Mouse (Mus musculus): ENCODE measurements around the gene Folr2. TPM values are rescaled to one million over a fixed set of nuclear protein-coding genes. Genes with fewer than 3 reads are reported as not detected.
A peak's percentile ranks its signal among the peaks of the same experiment; 100 is the strongest.

Gene Folr2
- polyA plus RNA-seq, 1 experiment from 2014 or later = 0.33 TPM

- Histone ChIP-seq H3K27me3 (ENCODE audit: control insufficient read depth, insufficient read depth, low read length) (no peaks in the 10 kb centered on the region), H3K4me1 (ENCODE audit: control insufficient read depth, insufficient read depth, low read length) (peaks cover 11% of the 10 kb centered on the region), H3K4me2 (ENCODE audit: low read depth, severe bottlenecking) (peak overlapping the region; percentile 49), H3K36me3 (ENCODE audit: control insufficient read depth, insufficient read depth, low read length) (peaks cover 2% of the 10 kb centered on the region), H3K27ac (replicated peaks; ENCODE audit: low read depth, low read length) (peak overlapping the region; percentile 93), H3K9me3 (ENCODE audit: control insufficient read depth, low read length) (no peaks in the 10 kb centered on the region), H3K9ac (ENCODE audit: low read length) (peak overlapping the region; percentile 97), H3K4me3 (ENCODE audit: low read depth, low read length) (peak overlapping the region; percentile 91)
- DNase-seq (ENCODE audit: low spot score) (no peak), ATAC-seq (ENCODE audit: insufficient number of reproducible peaks, low FRiP score, low TSS enrichment, low read depth) (0 out of 2 replicates have a peak, but pooled peaks have one; percentile 0)
- under 1% methylated on average over 20 of the region's 20 CpGs for WGBS
These were observed 19.8 kb downstream of the Folr2 start for GRCm38 (mm10) chr7:101837154-101837605.

GRCm38 (mm10) chr7:101836271-101837153, 20.5 kb downstream of the Folr2 start:
- WGBS = under 1% methylated on average over 63 of the region's 63 CpGs
- Histone ChIP-seq H3K4me3 (ENCODE audit: low read depth, low read length) (peak overlapping the region; percentile 91), H3K36me3 (ENCODE audit: control insufficient read depth, insufficient read depth, low read length) (peaks cover 8% of the 10 kb centered on the region), H3K9ac (ENCODE audit: low read length) (peak overlapping the region; percentile 97), H3K27me3 (ENCODE audit: control insufficient read depth, insufficient read depth, low read length) (no peaks in the 10 kb centered on the region), H3K4me1 (ENCODE audit: control insufficient read depth, insufficient read depth, low read length) (peaks cover 11% of the 10 kb centered on the region), H3K27ac (replicated peaks; ENCODE audit: low read depth, low read length) (peak overlapping the region; percentile 93), H3K4me2 (ENCODE audit: low read depth, severe bottlenecking) (peak overlapping the region; percentile 49), H3K9me3 (ENCODE audit: control insufficient read depth, low read length) (no peaks in the 10 kb centered on the region)
- DNase-seq (ENCODE audit: low spot score) = peak; percentile 84
- peak; percentile 63; the same call in 1 of the 2 replicates for ATAC-seq (ENCODE audit: insufficient number of reproducible peaks, low FRiP score, low TSS enrichment, low read depth)

- Histone ChIP-seq H3K9me3 (ENCODE audit: control insufficient read depth, low read length) (no peaks in the 10 kb centered on the region), H3K4me1 (ENCODE audit: control insufficient read depth, insufficient read depth, low read length) (peaks cover 11% of the 10 kb centered on the region), H3K27ac (replicated peaks; ENCODE audit: low read depth, low read length) (peak overlapping the region; percentile 93; the same call in 1 of the 2 replicates), H3K27me3 (ENCODE audit: control insufficient read depth, insufficient read depth, low read length) (no peaks in the 10 kb centered on the region), H3K4me3 (ENCODE audit: low read depth, low read length) (peak overlapping the region; percentile 91), H3K36me3 (ENCODE audit: control insufficient read depth, insufficient read depth, low read length) (peaks cover 12% of the 10 kb centered on the region), H3K9ac (ENCODE audit: low read length) (peak overlapping the region; percentile 97), H3K4me2 (ENCODE audit: low read depth, severe bottlenecking) (peak overlapping the region; percentile 49)
- DNase-seq (ENCODE audit: low spot score) (no peak), ATAC-seq (ENCODE audit: insufficient number of reproducible peaks, low FRiP score, low TSS enrichment, low read depth) (no peak)
- WGBS = 56% methylated on average over 5 of the region's 5 CpGs
These were observed 21.4 kb downstream of the Folr2 start for GRCm38 (mm10) chr7:101835457-101836109.

- H3K36me3 ChIP-seq (ENCODE audit: control insufficient read depth, insufficient read depth, low read length) = peaks cover 19% of the 10 kb centered on the region
- 0 out of 2 replicates have a peak overlapping the region, but pooled peaks have one; percentile 4 for H3K9ac ChIP-seq (ENCODE audit: low read length)
These were observed 22.1 kb downstream of the Folr2 start for GRCm38 (mm10) chr7:101834903-101835302.

GRCm38 (mm10) chr7:101833916-101834584, 22.9 kb downstream of the Folr2 start:
- H3K9ac ChIP-seq (ENCODE audit: low read length) = no peak overlapping the region
- no peak for DNase-seq (ENCODE audit: low spot score)
- peaks cover 23% of the 10 kb centered on the region for H3K36me3 ChIP-seq (ENCODE audit: control insufficient read depth, insufficient read depth, low read length)
- 81% methylated on average over 3 of the region's 3 CpGs for WGBS
- no peaks in the 10 kb centered on the region for H3K27me3 ChIP-seq (ENCODE audit: control insufficient read depth, insufficient read depth, low read length)
- no peak overlapping the region for H3K4me2 ChIP-seq (ENCODE audit: low read depth, severe bottlenecking)
- no peak overlapping the region for H3K27ac ChIP-seq (replicated peaks; ENCODE audit: low read depth, low read length)
- H3K9me3 ChIP-seq (ENCODE audit: control insufficient read depth, low read length) = no peaks in the 10 kb centered on the region
- no peak overlapping the region for H3K4me3 ChIP-seq (ENCODE audit: low read depth, low read length)
- no peak for ATAC-seq (ENCODE audit: insufficient number of reproducible peaks, low FRiP score, low TSS enrichment, low read depth)
- peaks cover 11% of the 10 kb centered on the region for H3K4me1 ChIP-seq (ENCODE audit: control insufficient read depth, insufficient read depth, low read length)

More at GRCm38 (mm10) chr7:101834903-101835302, 22.1 kb downstream of the Folr2 start:
- no peaks in the 10 kb centered on the region for H3K9me3 ChIP-seq (ENCODE audit: control insufficient read depth, low read length)
- DNase-seq (ENCODE audit: low spot score) (no peak), ATAC-seq (ENCODE audit: insufficient number of reproducible peaks, low FRiP score, low TSS enrichment, low read depth) (no peak)
- H3K27me3 ChIP-seq (ENCODE audit: control insufficient read depth, insufficient read depth, low read length) = no peaks in the 10 kb centered on the region
- peak overlapping the region; percentile 14; the same call in 1 of the 2 replicates for H3K4me3 ChIP-seq (ENCODE audit: low read depth, low read length)
- 76% methylated on average over 3 of the region's 3 CpGs for WGBS
- peaks cover 11% of the 10 kb centered on the region for H3K4me1 ChIP-seq (ENCODE audit: control insufficient read depth, insufficient read depth, low read length)
- H3K27ac ChIP-seq (replicated peaks; ENCODE audit: low read depth, low read length) = no peak overlapping the region
- peak overlapping the region; percentile 49; the same call in 1 of the 2 replicates for H3K4me2 ChIP-seq (ENCODE audit: low read depth, severe bottlenecking)

GRCm38 (mm10) chr7:101833352-101833751, 23.6 kb downstream of the Folr2 start:
- H3K9ac ChIP-seq (ENCODE audit: low read length) = no peak overlapping the region
- H3K9me3 ChIP-seq (ENCODE audit: control insufficient read depth, low read length) = no peaks in the 10 kb centered on the region
- H3K4me1 ChIP-seq (ENCODE audit: control insufficient read depth, insufficient read depth, low read length) = peaks cover 11% of the 10 kb centered on the region
- WGBS = 83% methylated on average over 5 of the region's 5 CpGs
- H3K4me3 ChIP-seq (ENCODE audit: low read depth, low read length) = no peak overlapping the region
- DNase-seq (ENCODE audit: low spot score) (no peak), ATAC-seq (ENCODE audit: insufficient number of reproducible peaks, low FRiP score, low TSS enrichment, low read depth) (no peak)
- H3K36me3 ChIP-seq (ENCODE audit: control insufficient read depth, insufficient read depth, low read length) = peaks cover 27% of the 10 kb centered on the region
- H3K27ac ChIP-seq (replicated peaks; ENCODE audit: low read depth, low read length) = no peak overlapping the region
- H3K27me3 ChIP-seq (ENCODE audit: control insufficient read depth, insufficient read depth, low read length) = no peaks in the 10 kb centered on the region
- H3K4me2 ChIP-seq (ENCODE audit: low read depth, severe bottlenecking) = no peak overlapping the region

- no peak overlapping the region for H3K4me3 ChIP-seq (ENCODE audit: low read depth, low read length)
- H3K4me1 ChIP-seq (ENCODE audit: control insufficient read depth, insufficient read depth, low read length) = peaks cover 11% of the 10 kb centered on the region
- H3K27ac ChIP-seq (replicated peaks; ENCODE audit: low read depth, low read length) = no peak overlapping the region
- no peaks in the 10 kb centered on the region for H3K9me3 ChIP-seq (ENCODE audit: control insufficient read depth, low read length)
- no peak for DNase-seq (ENCODE audit: low spot score)
- H3K36me3 ChIP-seq (ENCODE audit: control insufficient read depth, insufficient read depth, low read length) = peaks cover 32% of the 10 kb centered on the region
- 96% methylated on average over 4 of the region's 4 CpGs for WGBS
- H3K27me3 ChIP-seq (ENCODE audit: control insufficient read depth, insufficient read depth, low read length) = no peaks in the 10 kb centered on the region
- H3K9ac ChIP-seq (ENCODE audit: low read length) = no peak overlapping the region
- no peak for ATAC-seq (ENCODE audit: insufficient number of reproducible peaks, low FRiP score, low TSS enrichment, low read depth)
- no peak overlapping the region for H3K4me2 ChIP-seq (ENCODE audit: low read depth, severe bottlenecking)
These were observed 24.6 kb downstream of the Folr2 start for GRCm38 (mm10) chr7:101832372-101832771.

GRCm38 (mm10) chr7:101831437-101831836, 25.6 kb downstream of the Folr2 start:
- peaks cover 11% of the 10 kb centered on the region for H3K4me1 ChIP-seq (ENCODE audit: control insufficient read depth, insufficient read depth, low read length)
- H3K36me3 ChIP-seq (ENCODE audit: control insufficient read depth, insufficient read depth, low read length) = peaks cover 35% of the 10 kb centered on the region
- no peak overlapping the region for H3K4me3 ChIP-seq (ENCODE audit: low read depth, low read length)
- H3K4me2 ChIP-seq (ENCODE audit: low read depth, severe bottlenecking) = no peak overlapping the region
- ATAC-seq (ENCODE audit: insufficient number of reproducible peaks, low FRiP score, low TSS enrichment, low read depth) (no peak), DNase-seq (ENCODE audit: low spot score) (no peak)
- no peaks in the 10 kb centered on the region for H3K27me3 ChIP-seq (ENCODE audit: control insufficient read depth, insufficient read depth, low read length)
- H3K9me3 ChIP-seq (ENCODE audit: control insufficient read depth, low read length) = no peaks in the 10 kb centered on the region
- H3K27ac ChIP-seq (replicated peaks; ENCODE audit: low read depth, low read length) = no peak overlapping the region
- 94% methylated on average over 8 of the region's 8 CpGs for WGBS
- no peak overlapping the region for H3K9ac ChIP-seq (ENCODE audit: low read length)

All from limb, embryonic 11.5 days (tissue).